9 mouse cellular contexts compared by ENCODE assay signal in the genomic region with DNA sequence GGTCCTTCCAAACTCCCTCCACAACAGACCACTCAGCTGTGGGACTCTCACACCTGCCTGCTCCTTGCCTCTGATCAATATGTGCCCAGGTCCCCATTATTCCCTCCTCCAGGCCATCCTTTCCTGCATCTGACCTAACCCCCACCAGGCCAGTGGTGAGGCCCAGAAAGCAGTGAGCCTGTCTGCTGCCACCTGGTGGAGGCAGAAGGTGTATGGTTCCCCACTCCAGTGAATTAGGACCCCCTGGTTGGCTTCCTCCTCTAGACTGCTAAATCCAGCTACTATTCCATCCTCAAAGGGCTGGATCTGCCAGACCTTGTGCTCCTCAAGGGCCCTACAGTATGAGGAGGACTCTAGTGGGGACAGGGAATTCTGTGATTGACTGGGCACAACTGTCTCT.
DNase-seq lines count a peak whose midpoint lies in the region; ATAC-seq and TF ChIP-seq lines count a peak whose summit lies in the region.
"Had no signal": no experiment of that assay in that cellular context is flagged by ENCODE, and none has a peak within 500 bp of the region (broad histone marks: within the 10 kb centered on the region; RNA-seq: fewer than 3 reads in every experiment).

No protein-coding gene starts in this region.

- H3K9ac ChIP-seq in limb, embryonic 11.5 days (ENCODE audit: low read length): no peak overlapping the region
- H3K9ac ChIP-seq in midbrain, postnatal 0 days (replicated peaks; ENCODE audit: low read length, poor library complexity, severe bottlenecking): no peak overlapping the region

- no peak overlapping the region for H3K27ac ChIP-seq in layer of hippocampus, adult 2 months
- H3K27ac ChIP-seq in limb, embryonic 11.5 days (replicated peaks; ENCODE audit: low read depth, low read length): no peak overlapping the region
- H3K27ac ChIP-seq in midbrain, postnatal 0 days (ENCODE audit: low read depth, low read length): no peak overlapping the region
- H3K27ac ChIP-seq: macrophage had no signal

- DNase-seq in layer of hippocampus, adult 2 months (ENCODE audit: low spot score in 2 of 2): peak in 1 of 2 experiments; percentile 56
- DNase-seq in layer of hippocampus, adult 9-10 months (ENCODE audit: low spot score): no peak
- peak; percentile 65 for DNase-seq in R1 (ENCODE audit: low read depth, low spot score)
- DNase-seq in embryo, embryonic 11 days: peak; percentile 71
- DNase-seq in heart, postnatal 4 days: peak; percentile 73
- peak; percentile 79 for DNase-seq in limb, embryonic 11.5 days (ENCODE audit: low spot score)
- peak; percentile 69 for DNase-seq in midbrain, postnatal 0 days (ENCODE audit: low spot score)
- DNase-seq in thymus, postnatal 4 days: peak; percentile 84

- no peak overlapping the region for H3K4me2 ChIP-seq in limb, embryonic 11.5 days (ENCODE audit: low read depth, severe bottlenecking)
- no peak overlapping the region for H3K4me2 ChIP-seq in midbrain, postnatal 0 days (ENCODE audit: low read depth, low read length, poor library complexity, severe bottlenecking)

- ATAC-seq in limb, embryonic 11.5 days (ENCODE audit: insufficient number of reproducible peaks, low FRiP score, low TSS enrichment, low read depth): no peak
- no peak for ATAC-seq in midbrain, postnatal 0 days (ENCODE audit: low FRiP score)

- no peaks in the 10 kb centered on the region for H3K4me1 ChIP-seq in limb, embryonic 11.5 days (ENCODE audit: control insufficient read depth, insufficient read depth, low read length)
- no peaks in the 10 kb centered on the region for H3K4me1 ChIP-seq in midbrain, postnatal 0 days (ENCODE audit: insufficient read depth, low read length)

- no peak overlapping the region for H3K4me3 ChIP-seq in layer of hippocampus, adult 2 months
- no peak overlapping the region for H3K4me3 ChIP-seq in limb, embryonic 11.5 days (ENCODE audit: low read depth, low read length)
- no peak overlapping the region for H3K4me3 ChIP-seq in midbrain, postnatal 0 days (ENCODE audit: low read depth, low read length)

- TF ChIP-seq CTCF in layer of hippocampus, adult 2 months (conservative IDR thresholded peaks at IDR 0.05): peak; percentile 92
- TF ChIP-seq CTCF in midbrain, postnatal 0 days (IDR thresholded peaks at IDR 0.05): peak; percentile 91

- no peaks in the 10 kb centered on the region for H3K27me3 ChIP-seq in limb, embryonic 11.5 days (ENCODE audit: control insufficient read depth, insufficient read depth, low read length)
- no peaks in the 10 kb centered on the region for H3K27me3 ChIP-seq in midbrain, postnatal 0 days (ENCODE audit: insufficient read depth, low read length)

- H3K36me3 ChIP-seq in limb, embryonic 11.5 days (ENCODE audit: control insufficient read depth, insufficient read depth, low read length): no peaks in the 10 kb centered on the region; the same call in 1 of the 2 replicates
- no peaks in the 10 kb centered on the region for H3K36me3 ChIP-seq in midbrain, postnatal 0 days (ENCODE audit: insufficient read depth, low read length)

- no peaks in the 10 kb centered on the region for H3K9me3 ChIP-seq in limb, embryonic 11.5 days (ENCODE audit: control insufficient read depth, low read length)
- no peaks in the 10 kb centered on the region for H3K9me3 ChIP-seq in midbrain, postnatal 0 days (ENCODE audit: low read length)
